Mouse (Mus musculus): ENCODE results near the gene Cnr2. TPM values are rescaled to one million over a fixed set of nuclear protein-coding genes. Genes with fewer than 3 reads are reported as not detected.
"Not testable (repeated sequence)": the region's sequence is repeated elsewhere in the genome, so short reads cannot be mapped to it uniquely, and the experiment has no call there.

Cnr2 gene
- total RNA-seq, 4 experiments from 2014 or later, result 0.13 to 0.74 (median 0.40) TPM

GRCm38 (mm10) chr4:135930239-135930638 lies 35.0 kb downstream of the Cnr2 start:
- DNase-seq (ENCODE audit: low spot score in 2 of 2), result no peak

- no peak for DNase-seq (ENCODE audit: low spot score in 2 of 2)
Observed at GRCm38 (mm10) chr4:135931832-135932231, 36.6 kb downstream of the Cnr2 start.

DNA sequence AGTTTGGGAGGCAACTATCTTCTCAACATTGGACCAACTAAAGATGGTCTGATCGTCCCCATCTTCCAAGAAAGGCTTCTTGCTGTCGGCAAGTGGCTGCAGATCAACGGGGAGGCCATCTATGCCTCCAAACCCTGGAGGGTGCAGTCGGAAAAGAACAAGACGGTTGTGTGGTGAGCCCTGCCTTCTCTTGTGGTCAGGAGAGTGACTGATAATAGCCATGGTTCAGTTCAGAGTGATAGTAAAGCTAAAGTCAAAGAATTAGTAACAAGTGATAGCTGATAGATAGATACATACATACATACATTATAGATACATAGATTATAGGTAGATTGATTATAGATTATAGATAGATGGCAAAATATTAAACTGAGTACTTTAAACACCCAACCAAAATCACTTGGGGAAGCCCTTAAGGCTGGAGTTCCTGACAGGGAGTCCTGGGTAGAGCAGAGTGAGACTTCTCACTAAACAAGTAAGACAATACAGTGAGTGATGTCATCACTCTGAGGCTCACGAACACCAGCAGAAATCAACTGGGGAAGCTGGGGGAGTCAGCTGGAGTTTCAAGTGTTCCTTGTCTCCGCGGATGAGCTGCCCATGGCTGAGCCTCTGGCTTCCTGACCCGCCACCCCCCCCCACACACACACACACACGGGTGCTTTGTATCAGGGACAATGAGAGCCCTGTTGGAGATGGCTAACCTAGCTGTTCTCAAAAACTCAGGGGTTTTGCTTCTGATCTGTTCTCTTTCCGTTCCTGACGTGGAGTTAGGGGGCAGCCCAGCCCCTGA lies 39.7 kb downstream of the Cnr2 start:
- no peak for DNase-seq (ENCODE audit: low spot score in 2 of 2)

- DNase-seq (ENCODE audit: low spot score in 2 of 2), result no peak
Observed at GRCm38 (mm10) chr4:135935502-135935901, 40.3 kb downstream of the Cnr2 start.

- DNase-seq (ENCODE audit: low spot score in 2 of 2), result no peak
Observed at GRCm38 (mm10) chr4:135938858-135939257, 43.7 kb downstream of the Cnr2 start.

- DNase-seq (ENCODE audit: low spot score in 2 of 2), result not testable (repeated sequence)
Observed at GRCm38 (mm10) chr4:135941026-135941425, 45.8 kb downstream of the Cnr2 start.

GRCm38 (mm10) chr4:135942193-135942592 lies 47.0 kb downstream of the Cnr2 start:
- no peak for DNase-seq (ENCODE audit: low spot score in 2 of 2)

- no peak for DNase-seq (ENCODE audit: low spot score in 2 of 2)
Observed at GRCm38 (mm10) chr4:135943389-135943788, 48.2 kb downstream of the Cnr2 start.

GRCm38 (mm10) chr4:135945706-135946105 lies 50.5 kb downstream of the Cnr2 start:
- DNase-seq (ENCODE audit: low spot score in 2 of 2), result no peak

- DNase-seq (ENCODE audit: low spot score in 2 of 2), result peak; percentile 85 to 92
Observed at GRCm38 (mm10) chr4:135946278-135946658, 51.1 kb downstream of the Cnr2 start, which contains the start of gene Hmgcl. TSS of gene Hmgcl (plus strand) at chr4:135946448.

- no peak for DNase-seq (ENCODE audit: low spot score in 2 of 2)
Observed at GRCm38 (mm10) chr4:135946659-135947301, 51.6 kb downstream of the Cnr2 start.

DNA sequence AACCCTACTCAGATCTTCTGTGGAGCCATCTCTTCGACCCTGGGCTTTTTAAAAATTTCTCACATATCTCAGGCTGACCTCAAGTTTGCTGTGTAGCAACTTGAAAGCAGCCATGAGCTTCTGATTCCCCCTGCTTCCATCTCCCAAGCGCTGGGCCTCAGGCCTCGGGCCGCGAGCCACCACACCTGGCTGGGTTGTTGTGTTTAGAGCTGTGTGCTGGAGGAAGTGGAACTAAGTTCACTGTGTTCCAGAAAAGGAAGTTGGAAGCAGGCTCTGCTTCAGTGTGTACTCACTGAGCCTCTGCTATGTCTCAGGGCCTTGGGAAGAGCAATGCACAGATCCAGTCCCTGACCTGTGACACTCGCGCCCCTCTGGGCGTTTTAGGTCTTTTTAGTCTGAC lies 52.9 kb downstream of the Cnr2 start:
- DNase-seq (ENCODE audit: low spot score in 2 of 2), result no peak

DNA sequence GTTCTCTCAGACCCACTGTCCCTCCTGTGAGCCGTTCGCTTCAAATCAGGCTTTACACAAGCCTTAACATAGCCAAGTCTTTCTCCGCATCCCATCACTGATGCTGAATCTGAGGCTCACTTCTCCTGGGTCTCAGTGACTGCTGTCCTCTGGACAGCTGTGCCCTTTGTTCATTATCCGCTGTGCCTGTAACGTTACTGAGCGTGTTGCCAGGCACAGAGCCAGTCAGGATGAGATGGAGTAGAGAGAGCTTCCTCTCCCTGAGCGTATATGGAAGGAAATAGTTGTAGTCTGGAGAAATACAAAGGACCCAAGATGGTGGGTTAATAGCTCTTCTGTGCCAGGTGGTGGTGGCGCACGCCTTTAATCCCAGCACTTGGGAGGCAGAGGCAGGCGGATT lies 54.3 kb downstream of the Cnr2 start:
- no peak for DNase-seq (ENCODE audit: low spot score in 2 of 2)

GRCm38 (mm10) chr4:135949911-135950310 lies 54.7 kb downstream of the Cnr2 start:
- DNase-seq (ENCODE audit: low spot score in 2 of 2), result no peak

DNA sequence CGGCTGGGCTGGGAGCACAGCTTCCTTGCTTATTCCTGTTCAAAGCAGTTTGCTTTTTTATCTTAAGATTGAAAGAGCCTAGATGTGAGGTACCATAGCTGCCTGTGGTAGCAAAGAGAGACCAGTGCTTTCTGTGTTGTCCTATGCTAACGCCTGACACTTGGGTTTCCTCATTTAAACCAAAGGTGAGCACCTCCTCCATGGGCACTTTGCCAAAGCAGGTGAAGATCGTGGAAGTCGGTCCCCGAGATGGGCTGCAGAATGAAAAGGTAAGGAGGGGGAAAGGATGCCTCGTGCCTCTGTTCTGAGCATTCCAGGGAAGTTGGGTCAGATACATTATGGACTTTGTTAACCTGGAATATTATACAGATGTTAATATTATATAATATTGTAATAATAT lies 55.2 kb downstream of the Cnr2 start:
- DNase-seq (ENCODE audit: low spot score in 2 of 2), result no peak

GRCm38 (mm10) chr4:135951505-135951904 lies 56.3 kb downstream of the Cnr2 start:
- no peak for DNase-seq (ENCODE audit: low spot score in 2 of 2)

- no peak for DNase-seq (ENCODE audit: low spot score in 2 of 2)
Observed at GRCm38 (mm10) chr4:135953179-135953578, 58.0 kb downstream of the Cnr2 start.

- no peak for DNase-seq (ENCODE audit: low spot score in 2 of 2)
Observed at GRCm38 (mm10) chr4:135954241-135954640, 59.0 kb downstream of the Cnr2 start.

GRCm38 (mm10) chr4:135955886-135956285 lies 60.7 kb downstream of the Cnr2 start:
- no peak for DNase-seq (ENCODE audit: low spot score in 2 of 2)

GRCm38 (mm10) chr4:135958354-135958753 lies 63.2 kb downstream of the Cnr2 start:
- no peak for DNase-seq (ENCODE audit: low spot score in 2 of 2)

DNA sequence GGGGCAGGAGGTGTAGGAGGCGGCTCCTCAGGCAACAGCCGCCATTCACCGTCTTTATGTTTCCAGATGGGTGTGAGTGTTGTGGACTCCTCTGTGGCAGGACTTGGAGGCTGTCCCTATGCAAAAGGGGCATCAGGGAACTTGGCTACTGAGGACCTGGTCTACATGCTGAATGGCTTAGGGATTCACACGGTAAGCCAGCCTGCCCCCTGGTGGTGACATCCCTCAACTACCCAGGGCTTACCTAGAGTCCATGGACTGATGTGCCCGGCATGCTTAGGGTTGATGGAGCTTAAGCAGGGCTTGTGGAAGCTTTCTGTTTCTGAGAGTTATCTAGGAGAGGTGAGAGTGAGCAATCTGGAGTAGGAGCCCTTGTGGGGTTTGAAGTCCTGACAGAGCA lies 65.5 kb downstream of the Cnr2 start:
- DNase-seq (ENCODE audit: low spot score in 2 of 2), result peak in 1 of 2 experiments; percentile 72

- no peak for DNase-seq (ENCODE audit: low spot score in 2 of 2)
Observed at GRCm38 (mm10) chr4:135961709-135962108, 66.5 kb downstream of the Cnr2 start.

DNA sequence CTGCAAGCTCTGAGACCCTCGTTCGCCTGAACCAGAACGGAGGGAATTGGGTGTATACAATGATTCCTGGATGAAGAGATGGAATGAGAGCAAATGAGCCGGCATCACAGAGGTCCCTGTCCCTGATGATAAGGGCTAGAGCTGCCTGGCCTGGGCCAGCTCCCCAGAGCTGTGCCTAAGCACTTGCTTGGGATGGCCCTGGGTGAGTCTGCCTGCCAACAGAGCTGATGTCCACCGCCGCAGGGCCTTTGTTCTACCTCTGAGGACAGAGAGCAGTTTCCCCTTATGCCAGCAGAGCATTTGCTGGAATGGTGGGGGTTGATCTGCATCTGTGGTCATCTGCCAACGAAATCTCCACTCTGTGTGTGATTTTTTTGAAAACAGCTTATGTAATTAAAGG lies 67.0 kb downstream of the Cnr2 start:
- no peak for DNase-seq (ENCODE audit: low spot score in 2 of 2)
